Mouse (Mus musculus) common myeloid progenitor, adult 5-6 weeks (primary cell): ENCODE data around the gene Pax2. TPM values are rescaled to one million over a fixed set of nuclear protein-coding genes. Genes with fewer than 3 reads are reported as not detected.
A peak's percentile ranks its signal among the peaks of the same experiment; 100 is the strongest.

ENCODE experiments used
- ATAC-seq: replicated peaks from 2 replicates; pipeline ENCODE4 v1.8.0; 2016; ENCODE audit warnings: low read depth, mild to moderate bottlenecking, moderate TSS enrichment, inconsistent platforms; ENCODE audit not compliant: poor library complexity, severe bottlenecking
- total RNA-seq: library from RNA; stranded (forward); fragments of 200-1000, 187-1606 nt; gene quantifications from 2 replicates; pipeline ENCODE4 v1.2.3, GENCODE M21; 2017

Pax2 gene
- total RNA-seq, 1 experiment from 2014 or later: not detected

DNA sequence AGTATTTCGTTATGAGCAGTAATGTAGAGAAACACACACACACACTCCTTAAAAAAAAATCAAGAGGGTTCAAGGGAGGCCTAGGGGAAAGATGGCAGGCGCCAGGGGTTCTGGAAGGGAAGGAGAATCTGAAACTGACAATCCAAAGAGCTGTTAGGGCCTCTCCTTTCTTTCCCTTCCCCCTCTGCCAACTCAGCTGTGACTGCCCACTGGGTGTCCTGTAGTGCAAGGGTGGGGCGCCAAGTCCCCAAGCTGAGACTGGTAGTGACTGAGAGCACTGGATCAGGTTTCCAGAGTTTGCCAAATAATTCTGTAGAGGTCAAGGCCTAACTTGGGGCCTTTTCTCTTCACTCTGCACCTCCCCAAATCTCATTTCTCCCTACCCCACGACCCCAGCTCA lies 8.4 kb upstream of the Pax2 start:
- no peak for ATAC-seq

DNA sequence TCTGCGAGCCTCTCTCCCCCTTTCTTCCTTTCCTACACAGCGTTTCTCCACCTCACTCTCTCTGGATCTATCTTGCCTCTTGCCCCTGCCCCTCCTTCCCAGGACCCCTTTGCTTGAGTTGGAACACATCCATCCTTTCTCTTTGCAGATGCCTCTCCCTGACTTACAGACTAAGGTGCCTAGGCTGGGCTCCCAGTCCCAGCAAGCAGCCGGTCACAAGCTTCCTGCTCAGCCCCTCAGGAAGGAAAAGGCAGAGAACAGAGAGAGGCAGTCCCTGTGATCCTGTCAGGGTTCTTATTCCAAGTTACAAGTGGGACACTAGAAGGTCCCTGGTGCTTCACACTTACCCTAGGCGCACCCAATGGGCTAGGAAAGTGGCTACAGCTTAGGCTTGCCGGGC lies 7.6 kb upstream of the Pax2 start:
- no peak for ATAC-seq

DNA sequence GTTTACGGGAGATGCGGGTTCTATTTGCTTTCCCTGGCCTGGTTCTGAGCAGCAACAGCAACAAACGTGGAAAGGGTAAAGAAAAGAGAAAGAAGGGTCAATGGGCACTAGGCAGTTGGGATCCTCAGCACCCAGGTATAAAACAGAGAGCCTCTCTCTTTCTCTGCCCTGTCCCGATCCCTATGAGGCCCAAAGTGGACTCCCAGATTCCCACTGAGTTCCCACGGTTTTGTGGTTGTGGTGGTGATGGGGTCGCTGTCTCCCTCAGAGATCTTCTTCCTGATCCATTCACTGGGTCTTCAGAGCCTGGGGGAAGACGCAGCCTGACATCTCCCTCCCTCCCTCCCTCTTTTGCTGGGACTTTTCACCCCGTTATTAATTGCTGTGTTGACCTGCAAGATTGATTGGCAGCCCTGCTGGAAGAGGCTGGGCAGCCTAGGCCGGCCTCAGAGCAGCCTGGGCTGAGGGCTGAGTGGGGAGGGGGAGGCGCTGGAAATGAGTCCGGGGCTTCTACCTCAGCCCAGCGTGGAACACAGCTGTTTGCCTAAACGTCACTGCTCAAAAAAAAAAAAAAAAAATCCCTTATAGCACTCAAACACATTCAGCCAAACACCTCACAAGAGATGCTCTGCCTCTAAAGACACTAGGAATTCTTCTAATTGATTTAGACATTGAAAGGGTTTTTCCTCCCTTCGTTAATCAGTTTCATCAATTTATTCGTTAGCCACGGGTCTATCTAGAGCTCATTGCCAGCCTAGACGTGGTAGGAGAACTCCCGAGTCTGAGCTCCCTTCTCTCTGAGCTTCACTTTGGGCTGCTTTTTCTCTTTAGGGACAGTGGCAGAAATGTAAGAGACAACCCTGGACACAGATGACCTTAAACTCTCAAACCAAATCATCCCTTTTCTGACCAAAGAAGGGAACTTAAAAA lies 6.5 kb upstream of the Pax2 start:
- no peak for ATAC-seq

DNA sequence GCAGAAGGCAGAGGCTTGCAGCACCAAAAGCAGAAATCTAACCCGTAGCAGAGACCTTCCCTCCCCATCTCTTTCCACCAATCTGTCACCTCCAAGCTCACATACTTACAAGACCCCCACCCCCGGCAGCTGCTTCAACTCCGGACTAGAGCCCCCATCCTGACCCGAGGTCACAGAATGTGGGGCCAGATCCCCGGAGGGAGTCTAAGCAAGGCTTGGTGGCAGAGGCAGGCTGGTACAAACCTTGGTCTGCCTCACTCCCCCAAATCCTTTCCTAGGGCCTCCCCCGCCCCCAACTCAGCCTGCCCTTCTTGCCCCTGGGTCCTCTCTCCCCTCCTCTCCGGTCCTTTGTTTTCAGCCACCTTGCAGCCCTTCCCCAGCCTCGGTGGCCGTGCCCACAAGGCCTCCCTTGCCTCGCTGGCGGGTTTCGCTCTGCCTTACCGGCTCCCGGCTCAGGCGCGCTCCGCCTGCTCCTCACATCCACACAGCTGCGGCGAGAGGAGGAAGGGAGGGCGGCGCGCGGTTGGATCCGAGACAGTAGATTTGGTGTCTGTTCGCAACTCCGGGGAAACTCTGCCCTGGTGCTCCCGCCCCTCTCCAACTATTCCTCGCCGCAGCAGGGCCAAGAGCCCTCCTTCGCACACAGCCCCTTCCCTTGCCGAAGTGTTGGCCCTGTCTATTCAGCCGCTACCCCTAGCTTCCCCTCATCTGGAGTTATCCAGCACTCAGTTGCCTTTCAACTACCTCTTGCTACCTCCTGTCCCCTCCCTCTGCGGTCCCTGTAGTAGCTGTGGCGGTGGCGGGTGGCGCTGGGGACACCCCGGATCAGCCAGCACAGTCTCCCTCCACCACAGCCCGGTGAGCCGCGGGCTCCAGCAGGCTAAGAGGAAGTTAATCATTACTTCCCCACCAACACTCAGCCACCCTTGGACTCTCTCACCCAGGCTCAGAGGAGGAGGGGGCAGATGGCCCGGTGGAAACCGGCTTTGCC lies 5.5 kb upstream of the Pax2 start:
- peak; percentile 84 for ATAC-seq

DNA sequence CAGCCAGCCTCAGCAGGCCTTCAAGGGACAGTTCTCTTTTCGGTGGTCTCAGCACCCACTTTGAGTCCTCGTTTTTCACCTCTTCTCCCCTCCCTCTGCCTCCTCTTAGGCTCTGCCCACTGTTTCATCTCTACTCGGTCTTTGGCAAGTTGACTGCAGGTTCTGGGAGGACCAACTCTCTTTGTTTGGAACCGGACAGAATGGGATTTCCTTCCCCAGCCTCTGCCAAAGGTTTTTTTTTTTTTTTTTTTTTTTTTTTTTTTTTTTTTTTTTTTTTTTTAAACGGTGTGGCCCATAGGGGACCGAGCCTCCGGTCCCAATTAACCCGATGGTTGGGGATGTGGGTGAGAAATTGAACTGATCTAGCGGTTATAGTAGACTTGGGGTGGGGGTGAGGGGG lies 4.8 kb upstream of the Pax2 start:
- no peak for ATAC-seq

DNA sequence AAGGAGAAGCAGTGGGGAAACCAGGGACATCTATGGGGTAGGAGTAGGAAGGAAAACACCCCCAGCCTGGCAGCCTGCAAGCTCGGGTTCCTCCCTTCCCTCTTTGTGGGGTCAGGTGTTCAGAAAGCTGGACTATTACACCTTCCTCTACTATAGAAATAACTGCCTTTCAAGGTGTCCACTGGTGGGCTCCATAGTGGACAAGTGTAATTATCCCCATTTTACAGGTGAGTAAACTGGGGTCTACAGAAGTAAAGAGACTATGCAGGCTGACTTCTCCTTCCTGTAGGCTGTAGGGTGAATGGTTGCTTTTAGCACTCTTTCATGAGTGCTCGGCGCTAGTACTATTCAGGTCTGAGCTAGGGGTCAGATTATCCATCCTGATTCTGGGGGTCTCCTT lies 4.3 kb upstream of the Pax2 start:
- ATAC-seq: no peak

DNA sequence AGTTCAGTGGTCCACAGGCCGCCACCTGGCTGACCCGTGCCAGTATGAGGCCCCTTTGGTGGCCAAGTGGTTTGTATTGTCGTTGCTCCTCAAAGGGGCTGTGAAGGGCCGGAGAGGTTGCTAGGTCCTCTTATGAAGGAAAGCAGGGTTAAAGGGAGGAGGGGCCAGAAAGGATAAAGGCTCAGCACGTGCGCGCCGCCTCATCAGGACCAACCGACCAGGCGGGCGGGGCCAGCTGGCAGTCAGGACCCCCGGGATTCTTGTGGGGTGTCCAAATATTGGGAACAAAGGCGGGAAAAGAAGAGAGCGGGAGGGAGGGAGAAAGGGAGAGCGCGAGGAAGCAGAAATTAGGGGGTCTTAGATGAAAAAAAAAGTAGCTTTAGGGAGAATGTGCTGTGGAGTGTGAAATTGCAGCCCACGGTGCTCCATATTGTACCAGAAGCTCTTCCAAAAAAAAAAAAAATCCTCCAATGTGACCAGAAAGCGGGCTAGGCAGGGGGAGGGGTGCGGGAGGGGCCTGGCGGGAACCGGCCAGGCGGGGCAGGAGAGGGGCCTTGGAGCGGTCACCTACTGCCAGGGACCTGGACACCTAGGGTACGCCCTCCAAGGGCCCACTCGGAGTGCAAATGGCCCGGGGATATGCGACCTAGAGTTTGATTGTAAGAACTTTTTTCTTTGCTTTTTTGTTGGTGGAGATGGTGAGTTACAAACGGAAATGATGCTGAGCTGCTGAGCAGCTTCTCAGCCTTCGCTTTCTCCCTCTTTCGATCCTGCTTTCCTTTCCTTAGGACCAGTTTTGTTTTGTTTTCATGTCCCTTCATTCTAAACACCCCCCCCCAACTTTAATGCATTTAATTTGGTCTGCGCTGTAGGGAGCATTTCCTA lies 3.5 kb upstream of the Pax2 start:
- no peak for ATAC-seq

DNA sequence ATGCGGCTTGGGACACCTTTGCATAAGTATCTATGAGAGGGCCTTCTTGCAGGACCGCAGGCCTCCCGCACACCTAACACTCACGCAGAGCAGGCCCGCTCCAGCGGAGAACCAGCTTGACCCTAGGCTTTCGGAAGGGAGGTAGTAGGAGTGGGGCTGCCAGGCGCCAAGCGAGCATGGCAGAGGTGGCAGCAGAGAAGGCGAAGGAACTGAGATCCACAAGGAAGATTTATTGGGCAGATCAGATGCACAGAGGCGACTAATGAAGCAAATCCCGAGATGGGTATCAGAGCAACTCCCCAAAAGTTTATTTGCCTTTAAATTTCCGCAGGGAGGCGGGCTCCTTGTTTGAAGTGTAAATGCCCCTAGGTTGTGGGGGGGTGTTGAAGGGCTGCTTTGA lies 2.5 kb upstream of the Pax2 start:
- ATAC-seq: no peak

DNA sequence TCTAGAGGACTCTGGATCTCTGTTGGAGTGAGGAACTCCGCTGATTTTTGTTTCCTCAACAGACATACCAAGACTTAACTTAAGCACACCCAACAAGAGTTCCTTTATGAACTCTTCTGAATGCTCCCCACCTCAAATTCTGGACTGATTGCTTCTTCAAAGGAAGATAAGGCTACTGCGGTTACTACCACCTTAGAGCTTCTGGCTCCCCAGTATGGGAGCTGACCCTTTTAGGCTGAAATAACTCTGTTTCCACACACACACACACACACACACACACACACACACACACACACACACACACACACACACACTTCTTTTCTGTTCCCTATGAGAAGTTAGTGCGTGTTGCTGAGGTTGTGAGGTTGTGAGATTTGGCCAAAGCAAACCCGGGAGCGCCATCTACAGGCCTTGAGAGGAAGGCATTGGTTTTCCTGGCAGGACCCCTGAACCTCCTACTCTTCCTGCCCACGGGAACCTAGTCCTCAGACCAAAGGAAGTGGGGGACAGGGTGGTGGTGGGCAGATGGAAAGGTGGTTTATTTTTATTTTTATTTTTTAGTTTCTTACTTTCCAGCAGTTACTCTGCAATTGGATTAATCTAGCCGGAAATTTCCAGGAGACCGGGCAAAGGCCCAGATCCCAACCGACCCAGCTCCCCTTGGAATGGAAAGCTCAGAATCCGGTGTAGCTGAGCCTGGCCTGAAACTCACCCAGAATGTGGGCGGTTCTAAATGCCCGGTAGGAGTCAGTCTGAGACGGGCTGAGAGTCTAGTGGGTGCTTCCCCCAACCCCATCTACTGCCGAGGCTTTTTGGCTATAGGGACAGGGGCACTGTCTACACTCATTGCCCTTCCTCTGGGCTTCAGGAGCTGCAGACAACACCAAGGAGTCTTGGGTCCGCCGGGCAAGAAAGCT lies 1.1 kb upstream of the Pax2 start:
- ATAC-seq: 0 out of 2 replicates have a peak, but pooled peaks have one; percentile 23

DNA sequence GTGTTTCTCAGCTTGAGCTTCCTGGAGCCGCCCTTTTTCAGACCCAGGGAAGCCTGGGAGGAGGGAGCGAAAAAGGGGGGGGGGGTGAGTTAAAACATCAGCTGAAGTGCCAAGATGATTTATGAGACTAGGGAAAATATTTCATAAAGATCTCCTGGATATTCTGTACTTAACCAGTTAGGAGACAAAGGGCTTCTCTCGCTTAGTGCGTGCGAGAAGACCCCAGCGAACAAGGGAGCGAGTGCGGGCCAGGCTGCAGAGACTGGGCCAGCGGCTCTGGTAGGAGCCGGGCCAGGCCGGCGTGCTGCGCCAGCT lies 510 bp upstream of the Pax2 start:
- no peak for ATAC-seq

DNA sequence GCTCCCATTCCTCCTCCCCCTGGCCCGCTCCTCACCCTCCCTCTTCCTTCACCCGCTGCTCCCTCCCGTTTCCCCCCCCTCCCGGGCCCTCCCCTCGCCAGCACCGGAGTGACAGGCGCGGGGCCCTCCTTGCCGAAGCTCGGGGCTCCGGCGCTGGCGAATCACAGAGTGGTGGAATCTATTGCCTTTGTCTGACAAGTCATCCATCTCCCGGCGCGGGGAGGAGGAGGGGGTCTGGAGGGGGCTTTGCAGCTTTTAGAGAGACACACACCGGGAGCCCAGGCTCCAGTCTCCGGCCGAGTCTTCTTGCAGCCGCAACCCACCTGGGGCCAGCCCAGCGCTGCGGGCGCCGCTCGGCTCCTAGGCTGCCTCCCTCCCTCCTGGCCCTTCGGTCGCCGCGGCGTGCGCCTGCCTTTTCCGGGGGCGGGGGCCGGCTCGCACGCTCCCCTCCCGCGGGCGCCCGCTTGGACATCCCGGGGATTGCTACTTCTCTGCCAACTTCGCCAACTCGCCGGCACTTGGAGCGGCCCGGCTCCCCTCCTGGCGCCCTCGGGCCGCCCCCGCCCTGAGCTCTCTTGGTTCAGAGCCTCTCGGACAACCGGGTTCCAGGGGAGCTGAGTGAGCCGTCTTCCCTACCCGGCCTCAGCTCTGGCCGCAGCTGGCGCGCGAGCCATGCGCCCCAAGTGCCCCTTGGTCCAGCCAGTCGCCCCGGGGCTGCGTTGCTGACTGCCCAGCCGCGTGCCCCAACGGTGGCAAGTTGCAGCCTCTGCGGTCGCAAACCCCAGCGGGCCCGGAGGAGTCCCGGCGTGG lies 781 bp downstream of the Pax2 start:
- ATAC-seq: no peak

DNA sequence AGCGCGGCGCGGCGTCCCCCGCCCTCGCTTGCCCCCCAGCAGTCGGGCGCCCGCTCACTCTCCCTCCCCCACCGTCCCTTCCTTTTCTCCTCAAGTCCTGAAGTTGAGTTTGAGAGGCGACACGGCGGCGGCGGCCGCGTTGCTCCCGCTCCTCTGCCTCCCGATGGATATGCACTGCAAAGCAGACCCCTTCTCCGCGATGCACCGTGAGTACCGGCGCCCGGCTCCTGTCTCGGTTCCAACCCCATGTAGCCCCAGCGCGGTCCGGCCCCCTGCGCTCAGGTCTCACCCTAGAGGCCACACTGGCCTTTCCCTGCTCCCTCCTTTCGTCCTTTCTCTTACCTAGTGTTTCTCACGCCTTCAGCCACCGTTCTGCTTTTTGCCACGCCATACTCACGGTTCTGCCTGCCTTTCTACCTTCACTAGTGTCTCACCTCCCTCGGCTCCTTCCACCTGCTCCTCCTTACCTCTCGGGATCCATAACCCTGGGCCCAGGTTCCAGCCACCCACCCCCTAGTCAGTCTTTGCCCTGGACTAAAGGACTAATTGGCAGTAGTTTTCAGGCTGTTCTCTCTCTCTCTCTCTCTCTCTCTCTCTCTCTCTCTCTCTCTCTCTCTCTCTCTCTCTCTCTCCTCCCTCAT lies 1.5 kb downstream of the Pax2 start:
- no peak for ATAC-seq

DNA sequence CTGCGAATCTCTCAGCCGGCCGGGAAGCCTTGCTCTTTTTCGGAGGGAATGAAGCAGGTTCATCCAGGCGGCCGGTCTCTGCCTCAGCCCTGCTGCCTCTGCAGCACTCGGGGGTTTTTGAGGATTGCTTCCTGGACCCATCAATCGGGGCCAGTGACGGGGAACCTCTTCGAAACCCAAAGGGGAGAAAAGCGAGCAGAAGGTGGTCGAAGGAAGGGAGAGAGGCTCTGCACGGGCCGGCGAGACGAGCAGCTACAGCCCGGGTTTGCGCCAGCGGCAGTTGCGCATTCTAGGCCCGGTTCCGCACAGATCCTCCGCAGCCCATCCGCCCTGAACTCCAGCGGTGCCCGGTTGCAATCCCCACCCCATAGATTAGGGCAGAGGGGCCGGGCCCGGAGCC lies 3.0 kb downstream of the Pax2 start:
- no peak for ATAC-seq

DNA sequence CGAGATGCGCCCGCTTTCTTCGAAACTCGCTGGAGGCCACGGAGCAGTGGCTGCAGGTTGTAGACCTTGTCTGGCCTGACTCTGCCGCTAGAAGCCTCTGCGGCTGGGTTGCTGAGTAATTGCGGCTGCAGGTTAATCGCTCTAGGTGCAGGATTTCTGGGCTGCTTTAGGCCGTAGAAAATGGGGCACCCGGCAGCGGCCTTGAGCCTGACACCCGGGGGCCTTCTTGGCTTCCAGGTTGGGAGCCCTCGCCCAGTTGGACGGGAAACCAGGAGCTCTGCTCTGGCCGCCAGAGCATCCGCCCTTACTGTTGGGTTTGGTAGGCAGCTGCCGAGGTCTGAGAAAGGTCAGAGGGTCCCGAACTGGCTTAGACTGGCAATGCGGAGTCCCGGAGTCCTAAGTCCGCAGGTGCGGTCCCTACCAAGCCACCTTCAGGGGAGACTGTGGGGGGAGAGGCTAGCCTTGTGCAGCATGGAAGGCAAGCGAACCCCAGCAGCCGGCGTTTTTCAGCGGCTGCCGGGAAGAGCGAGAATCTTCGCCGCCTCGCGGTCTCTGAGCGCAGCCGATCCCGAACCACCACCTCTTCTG lies 3.8 kb downstream of the Pax2 start:
- no peak for ATAC-seq

DNA sequence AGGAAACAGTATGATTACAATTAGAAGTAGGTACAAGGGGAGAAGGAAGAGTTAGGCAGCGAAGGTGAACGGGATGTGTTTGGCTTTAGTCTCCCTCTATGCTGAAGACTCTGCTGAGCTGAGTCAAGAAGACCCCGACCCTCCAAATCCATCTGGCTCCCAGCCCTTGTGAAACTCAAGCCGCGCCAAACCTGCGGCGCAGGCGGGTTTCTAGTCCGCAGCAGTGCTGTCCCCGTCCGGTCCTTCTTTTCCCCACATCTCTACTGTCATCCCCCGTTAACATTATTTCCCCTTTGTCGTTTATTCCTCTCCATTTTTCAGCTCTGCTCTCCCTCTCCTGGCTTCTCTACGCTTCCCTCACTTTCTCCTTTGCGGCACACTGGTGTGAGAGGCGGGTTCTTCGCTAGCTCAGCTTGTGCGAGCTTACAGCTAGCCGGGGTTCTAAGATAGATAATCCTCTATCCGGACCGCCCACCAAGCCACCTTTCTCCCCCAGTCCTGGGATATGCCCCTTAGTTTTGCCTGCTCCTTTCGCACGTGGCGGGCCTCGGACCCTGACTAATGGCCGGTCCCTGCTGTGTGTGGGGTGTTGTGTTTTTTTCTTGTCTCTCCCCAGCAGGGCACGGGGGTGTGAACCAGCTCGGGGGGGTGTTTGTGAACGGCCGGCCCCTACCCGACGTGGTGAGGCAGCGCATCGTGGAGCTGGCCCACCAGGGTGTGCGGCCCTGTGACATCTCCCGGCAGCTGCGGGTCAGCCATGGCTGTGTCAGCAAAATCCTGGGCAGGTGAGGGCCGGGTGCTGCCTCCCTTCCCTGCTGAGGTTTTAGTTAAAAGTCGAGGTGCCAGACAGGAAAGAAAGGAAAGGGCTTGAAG lies 4.7 kb downstream of the Pax2 start:
- no peak for ATAC-seq

DNA sequence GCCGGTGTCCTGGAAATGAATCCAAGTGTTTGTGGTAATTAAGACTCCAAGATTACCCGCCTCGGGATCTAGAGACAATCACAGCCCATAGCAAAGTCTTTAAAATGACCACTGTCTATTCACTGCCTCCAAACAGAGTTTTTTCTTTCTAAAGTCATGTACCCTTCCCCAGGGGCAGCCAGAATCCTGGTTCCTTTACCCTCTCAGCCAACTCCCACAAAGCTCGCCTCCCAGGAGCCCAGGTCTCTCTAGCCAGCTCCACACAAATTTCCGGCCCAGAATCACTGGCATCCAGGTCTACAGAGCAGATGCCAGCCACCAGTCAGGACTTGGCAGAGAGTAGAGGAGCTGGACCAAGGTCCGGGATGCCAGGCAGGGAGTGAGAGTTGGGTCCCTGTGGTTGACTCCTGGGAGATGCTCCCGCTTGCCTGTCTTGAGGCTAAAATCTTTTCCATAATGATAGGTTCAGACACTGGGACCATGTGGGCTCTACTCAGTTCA lies 6.3 kb downstream of the Pax2 start:
- no peak for ATAC-seq
